Mouse (Mus musculus) pancreas, adult 10 weeks (tissue): ENCODE results near the gene Slfn5. TPM values are rescaled to one million over a fixed set of nuclear protein-coding genes. Genes with fewer than 3 reads are reported as not detected.

ENCODE experiments used
- polyA plus RNA-seq: library from polyadenylated mRNA; stranded (reverse); fragments of 350-450 nt; fragmentation: Illumina TruSeq; extraction: RNeasy Lipid Tissue Mini Kit (QIAGEN cat#74804); gene quantifications from one replicate; pipeline ENCODE4 v1.2.3, GENCODE M21; 2015; ENCODE audit warnings: low read depth, low replicate concordance; ENCODE audit not compliant: insufficient read depth

The Slfn5 gene
- polyA plus RNA-seq: 18.1 TPM

GRCm38 (mm10) chr11:82950736-82951481, at the start of gene Slfn5:
TSS of gene Slfn5 (plus strand) at chr11:82951349.

GRCm38 (mm10) chr11:82907651-82908607, 43.2 kb upstream of the Slfn5 start, which contains the start of gene Nle1:
TSS of gene Nle1 (minus strand) at chr11:82908411.

DNA sequence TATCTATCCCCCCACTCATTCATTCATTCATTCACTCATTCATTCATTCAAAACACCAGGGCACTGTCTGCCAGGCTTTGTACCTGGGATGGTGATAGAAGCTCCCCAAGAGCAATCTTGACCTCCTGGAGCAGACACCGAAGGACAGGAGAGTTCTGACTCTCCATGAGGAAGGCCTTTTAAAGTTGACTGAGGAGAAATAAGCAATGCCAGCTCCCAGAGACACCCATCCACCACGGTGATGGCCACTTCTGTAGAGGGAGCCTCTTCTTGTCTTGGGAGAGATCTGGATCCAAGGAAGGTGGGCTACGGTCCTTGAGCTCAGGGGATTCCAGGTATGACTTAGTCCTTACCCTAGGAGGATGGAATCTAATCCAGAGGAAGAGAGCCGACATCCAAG, 40.9 kb upstream of the Slfn5 start, which contains the start of gene Unc45b:
TSS of gene Unc45b (plus strand) at position 301 of the 400 bp plus-strand sequence.

DNA sequence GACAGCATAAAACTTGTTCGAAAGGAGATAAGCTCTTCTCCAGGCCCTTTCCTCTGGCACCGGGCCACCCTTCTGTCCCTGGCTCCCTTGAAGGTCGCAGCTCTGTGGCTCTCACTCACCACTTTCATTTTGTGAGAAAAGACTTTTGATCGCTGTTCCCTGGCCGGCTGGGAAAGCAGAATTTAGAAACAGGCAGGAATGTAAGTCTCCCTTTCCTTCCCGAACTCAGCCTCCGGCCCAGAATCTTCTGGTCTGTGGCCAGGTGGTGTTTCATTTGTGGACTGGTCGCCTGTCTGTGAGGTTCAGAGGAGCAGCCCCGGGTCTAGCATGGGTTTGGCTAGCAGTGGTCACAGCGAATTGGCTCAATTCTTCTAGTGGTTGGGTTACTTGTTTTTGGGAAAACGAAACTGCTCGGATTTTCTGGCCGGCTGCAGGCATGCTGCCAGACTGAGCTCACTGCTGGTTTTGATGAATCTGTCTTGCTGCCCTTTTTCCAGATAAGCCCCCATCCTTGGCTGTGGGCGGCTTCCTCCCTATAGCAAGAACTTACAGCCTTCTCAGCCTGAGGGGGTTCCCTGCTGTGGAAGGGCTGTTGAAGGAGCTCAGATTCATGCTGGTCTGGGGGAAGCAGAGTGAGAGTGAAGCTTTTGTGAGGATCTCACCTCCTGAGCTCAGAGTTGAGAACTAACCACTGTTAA, 40.5 kb downstream of the Slfn5 start, which contains the start of gene Slfn9:
TSS of gene Slfn9 (minus strand) at position 362 of the 698 bp plus-strand sequence.

Other genes starting within 250 kb of the Slfn5 start
- gene Cct6b, start 187.0 kb upstream of the Slfn5 start, polyA plus RNA-seq: not detected
- 4.4 TPM for gene Zfp830, start 187.0 kb upstream of the Slfn5 start, polyA plus RNA-seq
- 6.9 TPM for gene Lig3, start 170.2 kb upstream of the Slfn5 start, polyA plus RNA-seq
- 3.0 TPM for gene Rffl, start 80.1 kb upstream of the Slfn5 start, polyA plus RNA-seq
- 3.5 TPM for gene Rad51d, start 60.7 kb upstream of the Slfn5 start, polyA plus RNA-seq
- not detected for gene Fndc8, start 59.2 kb upstream of the Slfn5 start, polyA plus RNA-seq
- 17.3 TPM for gene Nle1, start 42.9 kb upstream of the Slfn5 start, polyA plus RNA-seq
- 11.1 TPM for gene Unc45b, start 40.8 kb upstream of the Slfn5 start, polyA plus RNA-seq
- 0.41 TPM for gene Slfn9, start 40.5 kb downstream of the Slfn5 start, polyA plus RNA-seq
- 0.81 TPM for gene Slfn8, start 69.5 kb downstream of the Slfn5 start, polyA plus RNA-seq
- gene Slfn2, start 113.8 kb downstream of the Slfn5 start, polyA plus RNA-seq: 6.3 TPM
- gene Slfn1, start 165.5 kb downstream of the Slfn5 start, polyA plus RNA-seq: not detected
- gene Slfn4, start 223.8 kb downstream of the Slfn5 start, polyA plus RNA-seq: not detected
- 3.0 TPM for gene Slfn3, start 240.0 kb downstream of the Slfn5 start, polyA plus RNA-seq